Mouse (Mus musculus): ENCODE measurements around the gene Ascc3. TPM values are rescaled to one million over a fixed set of nuclear protein-coding genes. Genes with fewer than 3 reads are reported as not detected.

The Ascc3 gene
- total and polyA plus RNA-seq, 3 experiments, result 16.2 to 29.1 (median 26.0) TPM

GRCm38 (mm10) chr10:50834533-50834932, 242.1 kb downstream of the Ascc3 start:
- no peaks in the 10 kb centered on the region for H3K4me1 ChIP-seq (ENCODE audit: control insufficient read depth in 1 of 2, insufficient read depth in 2 of 2)
- H3K36me3 ChIP-seq (replicated peaks in 1 of 2; ENCODE audit: control insufficient read depth in 1 of 2, insufficient read depth in 1 of 2, low read length in 1 of 2), result peaks cover 0 to 13% of the 10 kb centered on the region in 2 experiments
- in situ Hi-C loops (cut with MboI; ENCODE audit: low pct_ligation_motif_present, low pct_unique_long_range_greater_than_20kb, low sequenced_read_pairs) (no loop called here), dilution Hi-C loops (cut with MboI; ENCODE audit: extremely low pct_ligation_motif_present, extremely low pct_unique_long_range_greater_than_20kb, low sequenced_read_pairs) (no loop called here)
- H3K9me3 ChIP-seq (replicated peaks; ENCODE audit: low read length), result no peaks in the 10 kb centered on the region
- no peak overlapping the region for H3K4me3 ChIP-seq (replicated peaks in 1 of 3; ENCODE audit: low read depth in 2 of 3, low read length in 2 of 3, poor library complexity in 1 of 3)
- no peak for DNase-seq (ENCODE audit: extremely low read depth)
- H3K9ac ChIP-seq (ENCODE audit: insufficient read depth, low read depth), result no peak overlapping the region
- TF ChIP-seq HCFC1 (IDR thresholded peaks at IDR 0.05; ENCODE audit: low read depth, low read length) (no peak), RCOR1 (conservative IDR thresholded peaks at IDR 0.05; ENCODE audit: low read depth, low read length) (no peak), GABPA (IDR thresholded peaks at IDR 0.05; ENCODE audit: insufficient replicate concordance, low read depth, low read length) (no peak), BHLHE40 (IDR thresholded peaks at IDR 0.05; ENCODE audit: low read depth, low read length) (no peak), ZMIZ1 (IDR thresholded peaks at IDR 0.05; ENCODE audit: low read depth, low read length) (no peak), ZNF384 (IDR thresholded peaks at IDR 0.05; ENCODE audit: low read depth, low read length) (no peak), TBP (conservative IDR thresholded peaks at IDR 0.05; ENCODE audit: low read depth, low read length) (no peak), MAZ (IDR thresholded peaks at IDR 0.05; ENCODE audit: low read depth, low read length) (no peak), MAFK (IDR thresholded peaks at IDR 0.05; ENCODE audit: insufficient replicate concordance, low read length) (no peak), POLR2A (IDR thresholded peaks at IDR 0.05; ENCODE audit: low read depth, low read length) (no peak), JUN (IDR thresholded peaks at IDR 0.05; ENCODE audit: insufficient read depth, low read depth, low read length) (no peak), NRF1 (IDR thresholded peaks at IDR 0.05; ENCODE audit: low read depth, low read length) (no peak), CTCF (conservative IDR thresholded peaks at IDR 0.05 in 1 of 2, IDR thresholded peaks at IDR 0.05 in 1 of 2; ENCODE audit: low read depth in 2 of 2, low read length in 2 of 2) (no peak), MXI1 (IDR thresholded peaks at IDR 0.05; ENCODE audit: low read depth, low read length) (no peak), USF2 (conservative IDR thresholded peaks at IDR 0.05; ENCODE audit: low read depth, low read length) (no peak), CHD1 (IDR thresholded peaks at IDR 0.05; ENCODE audit: low read depth, low read length) (no peak), ELF1 (IDR thresholded peaks at IDR 0.05; ENCODE audit: low read depth, low read length) (no peak), NELFE (IDR thresholded peaks at IDR 0.05; ENCODE audit: low read depth, low read length) (no peak)
- H3K79me2 ChIP-seq (replicated peaks; ENCODE audit: control insufficient read depth, extremely low read depth, insufficient read depth, poor library complexity, severe bottlenecking), result no peaks in the 10 kb centered on the region
- H3K27me3 ChIP-seq (replicated peaks), result no peaks in the 10 kb centered on the region
- no peak overlapping the region for H3K27ac ChIP-seq (ENCODE audit: insufficient read depth, low read depth)
- no peak overlapping the region for H3K4me2 ChIP-seq (ENCODE audit: insufficient read depth, low read depth, poor library complexity, severe bottlenecking)

GRCm38 (mm10) chr10:50843363-50843762, 250.9 kb downstream of the Ascc3 start:
- no peak overlapping the region for H3K4me2 ChIP-seq (ENCODE audit: insufficient read depth, low read depth, poor library complexity, severe bottlenecking)
- no peaks in the 10 kb centered on the region for H3K9me3 ChIP-seq (replicated peaks; ENCODE audit: low read length)
- TF ChIP-seq SMC3 (IDR thresholded peaks at IDR 0.05; ENCODE audit: low read depth, low read length) (no peak), RCOR1 (conservative IDR thresholded peaks at IDR 0.05; ENCODE audit: low read depth, low read length) (no peak), TCF12 (IDR thresholded peaks at IDR 0.05; ENCODE audit: low read depth, low read length) (no peak), POLR2AphosphoS2 (IDR thresholded peaks at IDR 0.05; ENCODE audit: low read depth, low read length) (no peak), EP300 (IDR thresholded peaks at IDR 0.05; ENCODE audit: low read length) (no peak), CTCF (conservative IDR thresholded peaks at IDR 0.05 in 1 of 2, IDR thresholded peaks at IDR 0.05 in 1 of 2; ENCODE audit: low read depth in 2 of 2, low read length in 2 of 2) (no peak), ZC3H11A (IDR thresholded peaks at IDR 0.05; ENCODE audit: low read depth, low read length) (no peak), GABPA (IDR thresholded peaks at IDR 0.05; ENCODE audit: insufficient replicate concordance, low read depth, low read length) (no peak), JUN (IDR thresholded peaks at IDR 0.05; ENCODE audit: insufficient read depth, low read depth, low read length) (no peak), E2F4 (IDR thresholded peaks at IDR 0.05; ENCODE audit: insufficient replicate concordance, low read depth, low read length) (no peak)
- no peak overlapping the region for H3K4me3 ChIP-seq (replicated peaks in 1 of 3; ENCODE audit: low read depth in 2 of 3, low read length in 2 of 3, poor library complexity in 1 of 3)
- H3K9ac ChIP-seq (ENCODE audit: insufficient read depth, low read depth), result no peak overlapping the region
- H3K4me1 ChIP-seq (ENCODE audit: control insufficient read depth in 1 of 2, insufficient read depth in 2 of 2), result no peaks in the 10 kb centered on the region
- no peaks in the 10 kb centered on the region for H3K79me2 ChIP-seq (replicated peaks; ENCODE audit: control insufficient read depth, extremely low read depth, insufficient read depth, poor library complexity, severe bottlenecking)
- dilution Hi-C loops (cut with MboI; ENCODE audit: extremely low pct_ligation_motif_present, extremely low pct_unique_long_range_greater_than_20kb, low sequenced_read_pairs), result no loop called here
- in situ Hi-C loops (cut with MboI; ENCODE audit: low pct_ligation_motif_present, low pct_unique_long_range_greater_than_20kb, low sequenced_read_pairs), result no loop called here
- no peak overlapping the region for H3K27ac ChIP-seq (ENCODE audit: insufficient read depth, low read depth)
- peaks cover 10 to 36% of the 10 kb centered on the region in 2 experiments for H3K36me3 ChIP-seq (replicated peaks in 1 of 2; ENCODE audit: control insufficient read depth in 1 of 2, insufficient read depth in 1 of 2, low read length in 1 of 2)
- no peak for DNase-seq (ENCODE audit: extremely low read depth)
- no peaks in the 10 kb centered on the region for H3K27me3 ChIP-seq (replicated peaks)

Measured in CH12.LX (cell line).